Mouse (Mus musculus) MEL (cell line): ENCODE measurements around the gene Sprr2b. TPM values are rescaled to one million over a fixed set of nuclear protein-coding genes. Genes with fewer than 3 reads are reported as not detected.
"Not testable (repeated sequence)": the region's sequence is repeated elsewhere in the genome, so short reads cannot be mapped to it uniquely, and the experiment has no call there.

Experiments
- DNase-seq: peaks from one replicate; pipeline ENCODE4 v3.0.0; 2011; ENCODE audit warnings: low read depth, low spot score
- H3K27ac ChIP-seq: 2 replicates; pipeline ENCODE4 v1.5.1; 2012; ENCODE audit warnings: low read depth, mild to moderate bottlenecking, control low read depth, low read length, moderate library complexity; ENCODE audit not compliant: control insufficient read depth
- H3K27me3 ChIP-seq, 2 experiments: fragments of 150-350 bp in 1 of 2; sonication (generic) in 1 of 2; 2 replicates each; pipeline ENCODE4 v1.6.1; 2012; ENCODE audit warnings: low read length in 2 of 2, mild to moderate bottlenecking in 2 of 2, improper control_type of control experiment in 1 of 2, moderate library complexity in 1 of 2; ENCODE audit not compliant: insufficient read depth in 2 of 2, control insufficient read depth in 1 of 2
- H3K36me3 ChIP-seq, 2 experiments: 2 replicates each; pipeline ENCODE4 v1.6.1; 2012 to 2014; ENCODE audit warnings: low read length in 2 of 2, improper control_type of control experiment in 1 of 2, inconsistent platforms in 1 of 2, mild to moderate bottlenecking in 1 of 2; ENCODE audit not compliant: insufficient read depth in 2 of 2, control insufficient read depth in 1 of 2
- H3K4me1 ChIP-seq, 2 experiments: fragments of 150-350 bp in 1 of 2; sonication (generic) in 1 of 2; 2 replicates each; pipeline ENCODE4 v1.6.1; 2012; ENCODE audit warnings: low read length in 2 of 2, improper control_type of control experiment in 1 of 2, mild to moderate bottlenecking in 1 of 2; ENCODE audit not compliant: insufficient read depth in 2 of 2, control insufficient read depth in 1 of 2
- H3K4me3 ChIP-seq, 2 experiments: fragments of 150-350 bp in 1 of 2; sonication (generic) in 1 of 2; 2 replicates each; pipeline ENCODE4 v1.5.1; 2012; ENCODE audit warnings: low read depth in 2 of 2, low read length in 2 of 2, mild to moderate bottlenecking in 2 of 2, moderate library complexity in 2 of 2, control low read depth in 1 of 2, improper control_type of control experiment in 1 of 2; ENCODE audit not compliant: control insufficient read depth in 1 of 2, insufficient read depth in 1 of 2
- H3K79me2 ChIP-seq: 2 replicates; pipeline ENCODE4 v1.6.1; 2012; ENCODE audit warnings: mild to moderate bottlenecking, low read length, moderate library complexity; ENCODE audit not compliant: control insufficient read depth, poor library complexity, insufficient read depth
- H3K9ac ChIP-seq: 2 replicates; pipeline ENCODE4 v1.6.1; 2012; ENCODE audit warnings: low read depth, mild to moderate bottlenecking, control low read depth, low read length, moderate library complexity; ENCODE audit not compliant: control insufficient read depth, poor library complexity, severe bottlenecking
- H3K9me3 ChIP-seq: fragments of 150-350 bp; sonication (generic); replicated peaks from 2 replicates; pipeline ENCODE4 v1.6.1; 2012; ENCODE audit warnings: mild to moderate bottlenecking, low read length, improper control_type of control experiment, moderate library complexity; ENCODE audit not compliant: insufficient read depth
- CHD1 ChIP-seq: IDR thresholded peaks from 2 replicates; pipeline ENCODE4 v1.6.1; 2012; ENCODE audit warnings: low read depth, mild to moderate bottlenecking, inconsistent platforms, low read length, improper control_type of control experiment
- CHD2 ChIP-seq: IDR thresholded peaks from 2 replicates; pipeline ENCODE4 v1.6.1; 2011; ENCODE audit warnings: low read length, improper control_type of control experiment
- CTCF ChIP-seq, 3 experiments: IDR thresholded peaks in 2 of 3; conservative IDR thresholded peaks in 1 of 3; 2 replicates each; pipeline ENCODE4 v1.5.1; 2011 to 2012; ENCODE audit warnings: low read length in 3 of 3, low read depth in 2 of 3, mild to moderate bottlenecking in 2 of 3, improper control_type of control experiment in 1 of 3, inconsistent platforms in 1 of 3, mixed read lengths in 1 of 3, moderate library complexity in 1 of 3; ENCODE audit not compliant: control insufficient read depth in 1 of 3, insufficient read depth in 1 of 3, poor library complexity in 1 of 3, severe bottlenecking in 1 of 3
- E2F4 ChIP-seq: IDR thresholded peaks from 2 replicates; pipeline ENCODE4 v1.6.1; 2011; ENCODE audit warnings: low read depth, low read length, improper control_type of control experiment, borderline replicate concordance
- ELF1 ChIP-seq: IDR thresholded peaks from 2 replicates; pipeline ENCODE4 v1.6.1; 2014; ENCODE audit warnings: low read depth, mild to moderate bottlenecking, inconsistent platforms, low read length, improper control_type of control experiment, moderate library complexity
- GABPA ChIP-seq: IDR thresholded peaks from 2 replicates; pipeline ENCODE4 v1.6.1; 2012; ENCODE audit warnings: low read depth, mild to moderate bottlenecking, inconsistent platforms, low read length, improper control_type of control experiment, moderate library complexity
- MAZ ChIP-seq: IDR thresholded peaks from 2 replicates; pipeline ENCODE4 v1.6.1; 2012; ENCODE audit warnings: low read depth, mild to moderate bottlenecking, inconsistent platforms, low read length, improper control_type of control experiment
- MXI1 ChIP-seq: IDR thresholded peaks from 2 replicates; pipeline ENCODE4 v1.6.1; 2011; ENCODE audit warnings: mild to moderate bottlenecking, low read depth, low read length, improper control_type of control experiment
- MYC ChIP-seq: IDR thresholded peaks from 2 replicates; pipeline ENCODE4 v1.6.1; 2011; ENCODE audit warnings: low read depth, mild to moderate bottlenecking, low read length, improper control_type of control experiment, moderate library complexity
- POLR2AphosphoS5 ChIP-seq: IDR thresholded peaks from 2 replicates; pipeline ENCODE4 v1.6.1; 2012; ENCODE audit warnings: low read depth, borderline replicate concordance, mild to moderate bottlenecking, inconsistent platforms, low read length, moderate library complexity, mixed read lengths
- SIN3A ChIP-seq: IDR thresholded peaks from 2 replicates; pipeline ENCODE4 v1.6.1; 2012; ENCODE audit warnings: low read length, improper control_type of control experiment, inconsistent platforms
- TCF12 ChIP-seq: IDR thresholded peaks from 2 replicates; pipeline ENCODE4 v1.6.1; 2014; ENCODE audit warnings: low read depth, mild to moderate bottlenecking, inconsistent platforms, low read length, improper control_type of control experiment, moderate library complexity
- UBTF ChIP-seq: IDR thresholded peaks from 2 replicates; pipeline ENCODE4 v1.6.1; 2012; ENCODE audit warnings: low read depth, mild to moderate bottlenecking, inconsistent platforms, low read length, improper control_type of control experiment, moderate library complexity, borderline replicate concordance; ENCODE audit not compliant: insufficient read depth
- USF2 ChIP-seq, 2 experiments: IDR thresholded peaks; 2 replicates each; pipeline ENCODE4 v1.6.1; 2011 to 2012; ENCODE audit warnings: improper control_type of control experiment in 2 of 2, low read length in 2 of 2, borderline replicate concordance in 1 of 2, inconsistent platforms in 1 of 2, low read depth in 1 of 2, mild to moderate bottlenecking in 1 of 2; ENCODE audit not compliant: insufficient read depth in 1 of 2
- ZC3H11A ChIP-seq: IDR thresholded peaks from 2 replicates; pipeline ENCODE4 v1.6.1; 2012; ENCODE audit warnings: low read depth, mild to moderate bottlenecking, inconsistent platforms, low read length, improper control_type of control experiment
- ZNF384 ChIP-seq: IDR thresholded peaks from 2 replicates; pipeline ENCODE4 v1.6.1; 2012; ENCODE audit warnings: low read depth, mild to moderate bottlenecking, inconsistent platforms, low read length, improper control_type of control experiment
- polyA plus RNA-seq, 2 experiments: library from polyadenylated mRNA; stranded (reverse) in 1 of 2; unstranded in 1 of 2; fragments of >175 nt in 1 of 2; fragments of >200 nt in 1 of 2; gene quantifications; 2 replicates each; pipeline versions ENCODE4 v1.2.1 to v1.2.4; 2012; ENCODE audit warnings: low replicate concordance in 2 of 2, low read depth in 1 of 2; ENCODE audit not compliant: insufficient read length in 2 of 2, insufficient read depth in 1 of 2, missing spikeins in 1 of 2
- total RNA-seq: library from RNA; depleted of rRNA; stranded (reverse); fragments of 300-350 nt; gene quantifications from 2 replicates; pipeline ENCODE4 v1.2.3, GENCODE M21; 2012

Gene Sprr2b
- total and polyA plus RNA-seq, 3 experiments: not detected

DNA sequence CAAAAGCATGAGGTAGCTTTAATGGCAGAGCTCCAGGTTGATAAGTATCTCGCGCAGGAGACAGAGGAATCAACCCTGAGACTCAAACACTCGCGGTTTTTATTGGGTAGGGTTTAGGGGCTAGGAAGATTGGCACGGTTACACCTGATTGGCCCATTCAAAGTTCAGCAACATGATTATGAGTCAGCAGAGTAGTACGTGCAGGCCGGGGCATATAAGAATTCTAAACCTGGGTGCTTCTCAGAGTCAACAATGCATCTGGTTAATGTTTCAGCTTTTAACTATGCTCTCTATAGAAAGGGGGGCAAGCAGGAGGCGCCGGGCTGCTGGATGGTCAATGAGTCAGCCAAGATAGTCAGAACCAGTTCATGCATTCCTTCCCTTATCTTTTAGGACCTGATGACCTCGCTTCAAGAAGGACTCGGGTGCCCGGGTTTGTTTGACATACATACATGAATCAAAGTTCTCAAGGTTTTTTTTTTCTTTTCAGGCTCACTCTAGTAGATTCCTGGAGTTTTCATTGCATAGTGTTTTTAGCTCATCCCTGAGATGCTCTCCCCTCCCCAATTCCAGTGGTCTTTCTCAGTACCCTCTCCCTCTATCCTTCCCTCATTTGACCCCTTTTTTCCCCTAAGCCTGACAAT is 35.3 kb upstream of the Sprr2b start:
- not testable (repeated sequence) for H3K36me3 ChIP-seq, H3K9ac ChIP-seq, H3K4me3 ChIP-seq, H3K9me3 ChIP-seq, H3K27ac ChIP-seq, H3K4me1 ChIP-seq, H3K27me3 ChIP-seq, DNase-seq, H3K79me2 ChIP-seq

DNA sequence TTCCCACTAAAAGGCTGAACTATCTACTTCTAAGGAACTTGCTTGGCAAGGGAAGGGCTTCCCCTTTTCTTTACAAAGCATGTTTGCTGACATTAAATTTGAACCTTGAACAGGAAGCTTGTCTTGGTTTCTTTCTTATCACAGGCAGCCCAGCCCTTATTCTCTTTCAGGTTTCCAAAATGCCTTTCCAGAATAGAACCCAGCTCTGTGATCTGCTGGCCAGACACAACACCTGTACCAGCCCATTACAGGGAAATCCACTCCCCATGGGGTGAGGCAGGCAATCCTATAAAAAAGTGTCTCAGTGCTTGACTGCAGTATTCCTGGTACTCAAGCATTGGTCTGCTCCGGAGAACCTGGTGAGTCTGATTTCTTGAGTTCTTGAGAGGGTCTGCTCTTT is 31.3 kb upstream of the Sprr2b start, which contains the start of gene Sprr2a3:
Gene Sprr2a3, plus strand, starts transcription at position 317 of the 400 bp plus-strand sequence.
- not testable (repeated sequence) for H3K27me3 ChIP-seq, H3K4me3 ChIP-seq, H3K27ac ChIP-seq, H3K9me3 ChIP-seq, H3K4me1 ChIP-seq, H3K79me2 ChIP-seq, H3K36me3 ChIP-seq, H3K9ac ChIP-seq, DNase-seq

DNA sequence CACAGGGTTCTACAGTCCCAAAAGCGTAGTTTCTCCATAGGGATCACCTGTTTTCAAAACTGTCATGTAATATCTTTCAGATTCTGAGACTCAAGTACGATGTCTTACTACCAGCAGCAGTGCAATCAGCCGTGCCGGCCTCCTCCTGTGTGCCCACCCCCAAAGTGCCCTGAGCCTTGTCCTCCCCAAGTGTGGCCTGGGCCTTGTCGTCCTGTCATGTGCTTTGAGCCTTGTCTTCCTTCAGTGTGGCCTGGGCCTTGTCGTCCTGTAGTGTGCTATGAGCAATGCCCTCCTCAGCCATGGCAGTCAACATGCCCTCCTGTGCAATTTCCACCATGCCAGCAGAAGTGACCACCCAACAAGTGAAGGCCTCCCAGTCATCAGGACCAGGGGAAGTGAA is 27.9 kb upstream of the Sprr2b start:
- H3K4me1 ChIP-seq, DNase-seq, H3K4me3 ChIP-seq, H3K36me3 ChIP-seq, H3K27me3 ChIP-seq, H3K27ac ChIP-seq, H3K9ac ChIP-seq, H3K79me2 ChIP-seq, H3K9me3 ChIP-seq: not testable (repeated sequence)

DNA sequence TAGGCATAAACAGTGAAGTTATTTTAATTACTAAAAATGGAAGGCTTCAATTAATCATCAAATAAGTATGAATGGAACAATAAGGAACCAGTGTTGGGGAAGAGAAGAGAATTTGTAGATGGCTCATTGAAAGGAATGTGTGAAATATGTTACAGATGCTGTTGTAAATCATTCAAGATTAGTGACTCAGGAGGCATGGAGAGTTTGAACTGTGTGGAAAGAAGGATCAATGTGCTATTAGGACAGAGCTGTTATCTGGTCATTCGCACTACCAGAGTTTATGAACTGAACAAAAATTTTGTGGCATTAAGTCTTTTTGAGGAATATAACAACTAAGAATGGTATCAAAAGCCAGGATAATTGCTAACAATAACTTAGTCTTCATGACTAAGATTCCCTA is 9.0 kb upstream of the Sprr2b start:
- no peak overlapping the region for H3K4me3 ChIP-seq
- no peak overlapping the region for H3K27ac ChIP-seq
- no peak for TF ChIP-seq ZC3H11A
- TF ChIP-seq CHD2: no peak
- TF ChIP-seq MAZ: no peak
- TF ChIP-seq POLR2AphosphoS5: no peak
- TF ChIP-seq UBTF: no peak
- TF ChIP-seq GABPA: no peak
- no peak for TF ChIP-seq ZNF384
- TF ChIP-seq ELF1: no peak
- no peak for TF ChIP-seq E2F4
- no peak for TF ChIP-seq CHD1
- TF ChIP-seq SIN3A: no peak
- TF ChIP-seq MXI1: no peak
- no peak for TF ChIP-seq USF2 (IDR thresholded peaks at IDR 0.05; ENCODE audit: borderline replicate concordance in 1 of 2, insufficient read depth in 1 of 2, low read depth in 1 of 2, low read length in 2 of 2)
- TF ChIP-seq MYC: no peak
- TF ChIP-seq TCF12: no peak
- no peak for TF ChIP-seq CTCF (IDR thresholded peaks at IDR 0.05 in 2 of 3, conservative IDR thresholded peaks at IDR 0.05 in 1 of 3; ENCODE audit: control insufficient read depth in 1 of 3, insufficient read depth in 1 of 3, low read depth in 2 of 3, low read length in 3 of 3, poor library complexity in 1 of 3, severe bottlenecking in 1 of 3)
- no peaks in the 10 kb centered on the region for H3K9me3 ChIP-seq
- no peaks in the 10 kb centered on the region for H3K79me2 ChIP-seq
- no peaks in the 10 kb centered on the region for H3K27me3 ChIP-seq
- H3K4me1 ChIP-seq: no peaks in the 10 kb centered on the region
- no peak overlapping the region for H3K9ac ChIP-seq
- DNase-seq: no peak
- no peaks in the 10 kb centered on the region for H3K36me3 ChIP-seq
